Mouse (Mus musculus) intestine, embryonic 16.5 days (tissue): ENCODE measurements around the gene Hcst. TPM values are rescaled to one million over a fixed set of nuclear protein-coding genes. Genes with fewer than 3 reads are reported as not detected.

Experiments used
- ATAC-seq: fragments of 200-750 bp; cut with Nextera tagmentation; 2 replicates; pipeline ENCODE4 v1.8.0; 2017; ENCODE audit warnings: moderate TSS enrichment, moderate library complexity
- H3K27ac ChIP-seq: fragments of 300-500 bp; sonication (generic); 2 replicates; pipeline ENCODE4 v1.5.1; 2014; ENCODE audit warnings: mild to moderate bottlenecking, low read length
- H3K27me3 ChIP-seq: fragments of 300-500 bp; sonication (generic); replicated peaks from 2 replicates; pipeline ENCODE4 v1.6.1; 2014; ENCODE audit warnings: low read length, control low read depth, mixed read lengths; ENCODE audit not compliant: control insufficient read depth, insufficient read depth
- H3K36me3 ChIP-seq: fragments of 300-500 bp; sonication (generic); 2 replicates; pipeline ENCODE4 v1.6.1; 2014; ENCODE audit warnings: low read length, control low read depth; ENCODE audit not compliant: control insufficient read depth, insufficient read depth
- H3K4me1 ChIP-seq: fragments of 300-500 bp; sonication (generic); 2 replicates; pipeline ENCODE4 v1.6.1; 2014; ENCODE audit warnings: low read length, control low read depth, mixed read lengths; ENCODE audit not compliant: control insufficient read depth, insufficient read depth
- H3K4me2 ChIP-seq: fragments of 300-500 bp; sonication (generic); 2 replicates; pipeline ENCODE4 v1.6.1; 2014; ENCODE audit warnings: low read depth, low read length, control low read depth
- H3K4me3 ChIP-seq: fragments of 300-500 bp; sonication (generic); 2 replicates; pipeline ENCODE4 v1.5.1; 2014; ENCODE audit warnings: mild to moderate bottlenecking, low read length
- H3K9ac ChIP-seq: fragments of 300-500 bp; sonication (generic); 2 replicates; pipeline ENCODE4 v1.6.1; 2014; ENCODE audit warnings: low read depth, low read length
- H3K9me3 ChIP-seq: fragments of 300-500 bp; sonication (generic); 2 replicates; pipeline ENCODE4 v1.6.1; 2016; ENCODE audit warnings: low read length, control low read depth; ENCODE audit not compliant: control insufficient read depth
- WGBS: fragments of 180-500 bp; shearing (Covaris S2); extraction: QIAGEN DNeasy Blood & Tissue Kit; methylation state at CpG from one replicate; pipeline ENCODE4 v1.1.7; 2014; 5-methylcytosine and 5-hydroxymethylcytosine counted together
- polyA plus RNA-seq: library from polyadenylated mRNA; unstranded; fragments of >200 nt; fragmentation: Nextera tagmentation; extraction: Ambion mirVana; gene quantifications from 2 replicates; pipeline ENCODE4 v1.2.1, GENCODE M21; 2015

Hcst gene
- 2.4 and 3.1 TPM in 2 replicates for polyA plus RNA-seq

DNA sequence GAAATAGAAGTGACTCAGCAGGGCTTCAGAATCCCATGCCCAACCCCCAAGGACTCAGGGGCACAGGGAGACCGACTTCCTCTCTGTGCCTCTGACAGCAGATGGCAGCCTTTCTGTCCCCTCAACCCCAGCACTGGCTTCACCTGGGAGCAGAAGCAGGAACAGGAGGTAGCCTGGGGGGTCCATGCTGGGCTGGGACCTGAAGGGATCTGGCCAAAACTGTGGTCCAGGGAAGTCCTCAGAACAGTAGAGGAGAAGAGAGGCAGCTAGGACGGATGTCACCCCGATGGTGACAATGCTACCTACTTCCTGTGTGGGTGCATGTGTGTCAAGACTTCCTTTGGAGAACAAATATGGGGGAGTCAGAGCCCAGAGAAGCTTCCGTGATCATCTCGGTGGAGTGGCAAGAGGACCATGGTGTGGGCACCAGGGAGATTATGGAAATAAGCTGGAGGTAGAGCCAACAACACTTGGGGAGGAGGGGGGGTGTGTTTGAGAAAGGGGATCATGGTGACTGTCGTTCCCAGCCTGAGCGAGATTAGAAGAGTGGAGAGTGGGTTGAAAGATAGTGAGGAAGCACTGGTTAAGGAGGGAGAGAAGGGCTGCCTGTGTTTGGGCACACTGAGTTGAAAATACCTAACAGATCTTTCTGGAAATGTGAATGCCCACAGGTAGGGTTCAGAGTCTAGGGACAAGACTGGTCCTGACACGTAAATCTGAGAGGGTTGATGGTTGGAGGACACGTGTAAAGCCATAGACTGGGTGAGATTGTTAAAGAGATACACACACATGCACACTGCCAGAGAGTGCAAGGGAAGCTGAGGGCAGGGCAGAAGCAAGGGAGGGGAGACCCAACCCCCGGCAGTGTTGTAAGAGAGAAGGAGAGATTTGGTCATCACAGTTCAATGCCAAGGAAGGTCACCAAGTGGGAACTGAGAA lies at the start of gene Hcst:
Gene Hcst (minus strand): TSS at position 294 of the 939 bp plus-strand sequence.
- no peak within 1 kb of the TSS for H3K4me3 ChIP-seq
- H3K4me2 ChIP-seq, result no peak within 1 kb of the TSS
- ATAC-seq, result no peak
- no peak within 1 kb of the TSS for H3K9ac ChIP-seq
- no peaks in the 10 kb centered on the region for H3K36me3 ChIP-seq
- H3K4me1 ChIP-seq, result peaks cover 9% of the 10 kb centered on the region; the same call in 1 of the 2 replicates
- H3K27me3 ChIP-seq, result no peaks in the 10 kb centered on the region
- no peaks in the 10 kb centered on the region for H3K9me3 ChIP-seq
- H3K27ac ChIP-seq, result no peak within 1 kb of the TSS
- WGBS, result 64% methylated on average over 10 of the region's 10 CpGs

DNA sequence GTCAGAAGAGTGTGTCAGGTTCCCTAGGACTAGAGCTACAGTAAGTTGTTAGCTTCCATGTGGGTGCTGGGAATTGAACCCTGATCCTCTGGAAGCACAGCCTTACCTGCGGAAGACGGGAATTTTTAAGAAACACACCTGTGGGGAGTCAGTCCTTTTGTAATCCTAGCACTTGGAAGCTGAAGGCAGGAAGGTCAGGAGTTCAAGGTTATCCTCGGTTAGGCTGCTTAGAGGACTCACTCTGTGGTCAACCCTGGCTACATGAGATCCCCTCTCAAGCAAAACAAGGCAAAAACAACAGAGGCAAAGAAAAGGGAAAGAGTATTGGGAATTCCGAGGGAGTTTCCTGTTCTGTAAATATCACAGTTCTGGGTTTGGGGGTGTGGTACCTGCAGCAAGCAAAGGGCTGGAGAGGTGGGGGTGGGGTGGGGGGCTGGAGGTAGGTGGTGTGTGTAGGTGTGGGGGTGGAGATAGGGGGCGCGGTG lies 45.2 kb upstream of the Hcst start:
- no peak overlapping the region for H3K4me3 ChIP-seq
- H3K4me1 ChIP-seq, result no peaks in the 10 kb centered on the region; the same call in 1 of the 2 replicates
- H3K27me3 ChIP-seq, result peaks cover 60% of the 10 kb centered on the region
- no peak overlapping the region for H3K9ac ChIP-seq
- no peaks in the 10 kb centered on the region for H3K9me3 ChIP-seq
- ATAC-seq, result no peak
- H3K4me2 ChIP-seq, result no peak overlapping the region
- no peak overlapping the region for H3K27ac ChIP-seq
- no peaks in the 10 kb centered on the region for H3K36me3 ChIP-seq
- WGBS, result 11% methylated on average over 6 of the region's 6 CpGs

DNA sequence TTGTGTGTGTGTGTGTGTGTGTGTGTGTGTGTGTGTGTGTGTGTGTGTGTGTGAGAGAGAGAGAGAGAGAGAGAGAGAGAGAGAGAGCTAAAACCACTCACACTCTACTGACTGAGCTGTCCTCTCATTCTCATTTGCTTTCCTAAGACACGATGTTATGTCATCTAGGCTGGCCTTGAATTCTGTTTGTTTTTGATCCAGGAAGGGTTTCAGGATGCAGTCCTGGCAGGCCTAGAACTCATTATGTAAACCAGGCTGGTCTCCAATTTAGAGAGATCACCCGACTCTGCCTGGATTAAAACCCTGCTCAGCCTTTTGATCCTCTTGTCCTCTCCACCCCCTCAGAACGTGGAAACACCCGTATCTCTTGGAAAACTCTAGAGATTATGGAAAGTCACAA lies 44.3 kb upstream of the Hcst start:
- no peaks in the 10 kb centered on the region for H3K36me3 ChIP-seq
- H3K4me2 ChIP-seq, result no peak overlapping the region
- H3K27ac ChIP-seq, result no peak overlapping the region
- no peaks in the 10 kb centered on the region for H3K9me3 ChIP-seq
- WGBS, result 23% methylated on average over 4 of the region's 4 CpGs
- H3K27me3 ChIP-seq, result peaks cover 68% of the 10 kb centered on the region
- no peak overlapping the region for H3K4me3 ChIP-seq
- ATAC-seq, result no peak
- no peaks in the 10 kb centered on the region; the same call in 1 of the 2 replicates for H3K4me1 ChIP-seq
- no peak overlapping the region for H3K9ac ChIP-seq

DNA sequence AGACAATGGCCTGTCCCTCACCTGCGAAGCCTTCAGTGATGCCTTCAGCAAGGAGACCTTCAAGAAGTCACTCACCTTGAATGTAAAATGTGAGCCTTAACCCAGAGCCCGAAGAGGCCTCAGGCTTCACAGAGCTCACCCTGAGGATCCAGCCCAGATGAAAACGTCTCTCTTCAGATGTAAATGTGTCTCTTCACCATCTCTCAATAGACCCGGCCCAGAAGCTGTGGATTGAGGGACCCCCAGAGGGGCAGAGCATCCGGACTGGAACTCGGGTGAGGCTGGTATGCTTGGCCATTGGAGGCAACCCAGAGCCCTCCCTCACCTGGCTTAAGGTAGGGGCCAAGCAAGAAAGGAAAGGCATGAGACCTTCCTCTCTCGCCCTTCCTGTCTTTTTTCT lies 43.9 kb upstream of the Hcst start:
- Histone ChIP-seq H3K27me3 (peaks cover 73% of the 10 kb centered on the region), H3K4me2 (no peak overlapping the region), H3K9ac (no peak overlapping the region), H3K4me3 (no peak overlapping the region), H3K27ac (no peak overlapping the region), H3K9me3 (no peaks in the 10 kb centered on the region), H3K4me1 (no peaks in the 10 kb centered on the region; the same call in 1 of the 2 replicates), H3K36me3 (no peaks in the 10 kb centered on the region)
- no peak for ATAC-seq
- 38% methylated on average over 7 of the region's 7 CpGs for WGBS

DNA sequence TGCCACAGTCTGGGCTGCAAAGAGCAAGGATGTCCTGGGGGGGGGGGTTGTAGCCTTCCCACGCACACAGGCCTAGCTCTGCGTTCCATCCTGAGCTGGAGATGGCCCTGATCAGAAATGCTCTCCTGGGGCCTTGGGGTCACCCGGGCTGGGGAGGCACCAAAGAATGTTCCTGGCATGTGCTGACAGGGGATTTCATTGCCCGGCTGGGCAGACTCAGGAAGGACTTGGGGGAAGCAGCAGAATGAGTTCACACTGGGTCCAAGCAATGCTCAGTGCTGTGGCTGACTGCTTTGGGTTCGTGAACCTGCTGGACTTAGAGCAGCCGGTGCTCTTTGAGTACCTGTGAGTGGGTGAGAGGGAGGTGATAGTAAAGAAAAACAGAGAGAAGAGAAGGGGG lies 39.8 kb upstream of the Hcst start:
- no peak overlapping the region for H3K27ac ChIP-seq
- H3K27me3 ChIP-seq, result peaks cover 81% of the 10 kb centered on the region
- H3K4me1 ChIP-seq, result 0 out of 2 replicates have a peak, but pooled peaks cover 4% of the 10 kb centered on the region
- 42% methylated on average over 6 of the region's 6 CpGs for WGBS
- no peak overlapping the region for H3K4me2 ChIP-seq
- no peak overlapping the region for H3K9ac ChIP-seq
- no peaks in the 10 kb centered on the region for H3K9me3 ChIP-seq
- H3K4me3 ChIP-seq, result no peak overlapping the region
- ATAC-seq, result no peak
- no peaks in the 10 kb centered on the region for H3K36me3 ChIP-seq

DNA sequence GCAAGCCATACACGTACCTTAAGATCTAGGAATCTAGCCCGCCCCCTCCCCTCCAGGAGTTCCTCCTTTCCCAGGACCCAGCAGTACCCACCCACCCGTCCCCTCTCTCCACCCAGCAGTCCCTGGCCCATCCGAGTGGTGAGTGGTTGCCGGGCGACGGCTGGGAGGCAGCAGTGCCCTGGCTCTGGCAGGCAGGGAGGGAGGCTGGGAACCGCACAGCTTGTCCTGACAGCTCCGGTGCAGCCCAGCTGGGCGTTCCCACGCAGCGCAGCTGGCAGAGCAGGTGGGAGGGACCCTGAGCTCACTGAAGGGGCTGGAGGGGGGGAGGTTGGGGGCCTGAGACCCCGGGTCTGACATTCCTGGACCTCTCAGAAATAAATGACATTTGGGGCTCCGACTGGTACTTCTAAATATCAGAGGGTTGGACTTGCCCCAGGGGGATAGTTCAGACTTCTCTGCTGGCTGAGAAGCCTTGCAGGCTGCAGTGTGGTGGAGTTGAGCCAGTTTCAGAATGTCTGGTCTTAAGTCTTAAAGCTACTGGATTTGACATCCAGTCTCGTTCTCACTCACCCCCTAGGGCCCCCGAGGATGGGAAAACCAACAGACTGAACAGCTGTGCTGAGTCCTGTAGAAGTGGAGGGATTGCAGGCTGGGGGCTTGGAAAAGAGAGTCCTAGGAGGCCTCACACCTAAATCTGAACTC lies 38.1 kb upstream of the Hcst start, which contains the start of the genes Kirrel2 and Nphs1:
Gene Kirrel2 (minus strand): TSS at position 62 of the 702 bp plus-strand sequence.
Gene Nphs1 (plus strand): TSS at position 687 of the 702 bp plus-strand sequence.
- peak; percentile 69 for ATAC-seq

DNA sequence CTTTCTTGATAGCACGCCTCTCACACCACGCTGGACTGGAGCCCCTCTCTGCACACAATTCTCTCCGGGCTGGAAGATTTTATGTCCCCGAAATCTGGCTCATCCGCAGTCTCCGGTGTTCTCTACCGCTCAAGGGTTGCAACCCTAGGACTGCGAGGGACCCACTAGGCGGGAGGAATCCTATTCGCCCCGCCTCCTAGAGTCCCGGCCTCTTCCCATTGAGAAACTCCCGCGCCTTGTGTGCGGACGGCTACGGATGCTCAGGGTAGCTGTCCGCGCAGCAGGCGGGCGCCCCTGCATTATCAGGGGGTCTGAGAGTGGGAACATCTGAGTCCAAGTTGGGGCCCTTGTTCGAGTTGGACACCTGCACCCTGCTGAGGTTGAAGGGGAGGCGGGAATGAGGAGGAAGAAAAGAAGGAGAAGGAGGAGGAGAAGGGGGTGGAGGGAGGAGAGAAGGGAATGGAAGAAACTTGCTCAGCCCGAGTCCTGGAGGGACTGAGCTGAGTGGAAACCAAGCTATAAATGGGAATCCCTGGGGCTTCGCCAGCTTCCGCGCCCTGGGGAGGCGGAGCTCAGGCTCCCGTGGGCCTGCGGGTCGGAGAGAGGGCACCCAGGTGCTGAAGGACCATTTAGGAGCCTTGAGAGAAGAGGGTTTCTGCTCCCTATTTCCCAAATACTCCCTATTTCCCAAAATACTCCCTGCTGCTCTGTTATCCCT lies 37.4 kb upstream of the Hcst start:
- H3K4me3 ChIP-seq, result peak overlapping the region; percentile 23

More for the DNA sequence above, 38.1 kb upstream of the Hcst start, which contains the start of the genes Kirrel2 and Nphs1:
- Histone ChIP-seq H3K27ac (peak within 1 kb of the TSS; percentile 23; the same call in 1 of the 2 replicates), H3K4me3 (peak within 1 kb of the TSS; percentile 23), H3K9me3 (no peaks in the 10 kb centered on the region), H3K4me2 (peak within 1 kb of the TSS; percentile 28), H3K9ac (peak within 1 kb of the TSS; percentile 10; the same call in 1 of the 2 replicates), H3K4me1 (peaks cover 6% of the 10 kb centered on the region; the same call in 1 of the 2 replicates), H3K36me3 (no peaks in the 10 kb centered on the region), H3K27me3 (peaks cover 87% of the 10 kb centered on the region)
- 2% methylated on average over 16 of the region's 16 CpGs for WGBS

DNA sequence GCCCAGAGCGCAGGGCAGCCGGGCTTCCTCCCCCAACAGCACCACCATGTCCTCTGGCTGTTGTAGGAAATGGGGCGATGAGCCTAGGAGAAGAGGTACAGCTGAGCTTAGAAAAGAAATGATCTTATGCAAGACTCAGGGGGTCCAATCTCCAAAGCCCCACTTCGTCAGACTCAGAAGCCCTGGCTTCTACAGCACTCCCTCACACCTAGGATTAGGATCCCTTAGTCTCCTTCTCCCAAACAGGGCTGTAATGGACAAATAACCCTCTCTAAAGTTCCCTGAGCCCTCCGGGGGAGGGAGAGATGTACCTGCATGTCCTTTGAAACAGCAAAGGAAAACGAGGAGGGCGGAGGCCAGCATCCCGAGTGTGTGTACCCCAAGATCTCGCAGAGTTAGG lies 36.8 kb upstream of the Hcst start:
- no peak for ATAC-seq
- 0% methylated on average over 9 of the region's 9 CpGs for WGBS
- Histone ChIP-seq H3K4me1 (peaks cover 6% of the 10 kb centered on the region; the same call in 1 of the 2 replicates), H3K4me3 (peak overlapping the region; percentile 23; the same call in 1 of the 2 replicates), H3K9me3 (no peaks in the 10 kb centered on the region), H3K9ac (no peak overlapping the region), H3K36me3 (no peaks in the 10 kb centered on the region), H3K27me3 (peaks cover 88% of the 10 kb centered on the region), H3K4me2 (peak overlapping the region; percentile 28), H3K27ac (no peak overlapping the region)

More for the DNA sequence above, 37.4 kb upstream of the Hcst start:
- ATAC-seq, result no peak
- H3K9me3 ChIP-seq, result no peaks in the 10 kb centered on the region
- H3K9ac ChIP-seq, result peak overlapping the region; percentile 10; the same call in 1 of the 2 replicates
- H3K4me1 ChIP-seq, result peaks cover 6% of the 10 kb centered on the region; the same call in 1 of the 2 replicates
- no peaks in the 10 kb centered on the region for H3K36me3 ChIP-seq
- WGBS, result 1% methylated on average over 31 of the region's 31 CpGs
- H3K27ac ChIP-seq, result no peak overlapping the region
- peak overlapping the region; percentile 28 for H3K4me2 ChIP-seq
- H3K27me3 ChIP-seq, result peaks cover 90% of the 10 kb centered on the region
